Mouse (Mus musculus): ENCODE results near the gene Med7.

- TF ChIP-seq POLR2A (IDR thresholded peaks at IDR 0.05; ENCODE audit: extremely low read depth, insufficient read depth, low read length) (no peak), CTCF (IDR thresholded peaks at IDR 0.05; ENCODE audit: extremely low read depth, insufficient read depth, low read length) (no peak)
Observed at GRCm38 (mm10) chr11:46392890-46393289, 43.8 kb upstream of the Med7 start.

All from cortical plate, adult 2 months (tissue).